Comparison of ENCODE assay signal across 9 mouse cellular contexts in genomic region chr2:27496391-27497028, GRCm38 (mm10). TPM values are rescaled to one million over a fixed set of nuclear protein-coding genes. Genes with fewer than 3 reads are reported as not detected.
A peak's percentile ranks its signal among the peaks of the same experiment; 100 is the strongest.
DNase-seq lines count a peak whose midpoint lies in the region; ATAC-seq and TF ChIP-seq lines count a peak whose summit lies in the region.
"Had no signal": no experiment of that assay in that cellular context is flagged by ENCODE, and none has a peak within 500 bp of the region (broad histone marks: within the 10 kb centered on the region; RNA-seq: fewer than 3 reads in every experiment).

No protein-coding gene starts in this region.

- ATAC-seq in kidney, postnatal 0 days (replicated peaks; ENCODE audit: low FRiP score, low read depth), result no peak
- no peak for ATAC-seq in forebrain, embryonic 11.5 days (replicated peaks; ENCODE audit: low FRiP score)
- no peak for ATAC-seq in liver, embryonic 12.5 days
- ATAC-seq: Patski had no signal

- 46% methylated on average over 23 of the region's 23 CpGs for WGBS in kidney, postnatal 0 days
- WGBS in forebrain, embryonic 11.5 days, result 27% methylated on average over 23 of the region's 23 CpGs
- 67% methylated on average over 23 of the region's 23 CpGs for WGBS in liver, embryonic 12.5 days (ENCODE audit: insufficient replicate concordance)

- H3K9ac ChIP-seq in kidney, postnatal 0 days (ENCODE audit: low read depth, low read length), result peak overlapping the region; percentile 35; the same call in 1 of the 2 replicates
- H3K9ac ChIP-seq in forebrain, embryonic 11.5 days (ENCODE audit: low read length), result peak overlapping the region; percentile 32
- no peak overlapping the region for H3K9ac ChIP-seq in liver, embryonic 12.5 days

- H3K4me2 ChIP-seq in kidney, postnatal 0 days (ENCODE audit: low read length), result peak overlapping the region; percentile 49
- H3K4me2 ChIP-seq in forebrain, embryonic 11.5 days (ENCODE audit: low read depth, low read length, severe bottlenecking), result peak overlapping the region; percentile 57
- peak overlapping the region; percentile 37 for H3K4me2 ChIP-seq in liver, embryonic 12.5 days

- peak overlapping the region; percentile 26 for H3K4me3 ChIP-seq in kidney, postnatal 0 days (replicated peaks; ENCODE audit: low read depth, low read length)
- peak overlapping the region; percentile 18 for H3K4me3 ChIP-seq in forebrain, embryonic 11.5 days (ENCODE audit: low read depth, low read length)
- peak overlapping the region; percentile 15; the same call in 1 of the 2 replicates for H3K4me3 ChIP-seq in liver, embryonic 12.5 days

- H3K27ac ChIP-seq in kidney, postnatal 0 days, result peak overlapping the region; percentile 70; the same call in 1 of the 2 replicates
- no peak overlapping the region for H3K27ac ChIP-seq in forebrain, embryonic 11.5 days (ENCODE audit: low read depth, low read length)
- H3K27ac ChIP-seq in liver, embryonic 12.5 days, result no peak overlapping the region

- H3K4me1 ChIP-seq in kidney, postnatal 0 days (replicated peaks; ENCODE audit: insufficient read depth, low read length), result no peaks in the 10 kb centered on the region
- 0 out of 2 replicates have a peak, but pooled peaks cover 2% of the 10 kb centered on the region for H3K4me1 ChIP-seq in forebrain, embryonic 11.5 days (replicated peaks; ENCODE audit: control insufficient read depth, insufficient read depth, low read length)
- no peaks in the 10 kb centered on the region for H3K4me1 ChIP-seq in liver, embryonic 12.5 days

- H3K9me3 ChIP-seq in kidney, postnatal 0 days (replicated peaks; ENCODE audit: low read length), result no peaks in the 10 kb centered on the region
- H3K9me3 ChIP-seq in forebrain, embryonic 11.5 days (ENCODE audit: control insufficient read depth, low read length), result no peaks in the 10 kb centered on the region
- H3K9me3 ChIP-seq in liver, embryonic 12.5 days (replicated peaks), result peaks cover 27% of the 10 kb centered on the region

- H3K27me3 ChIP-seq in kidney, postnatal 0 days (ENCODE audit: insufficient read depth, low read length), result no peaks in the 10 kb centered on the region
- H3K27me3 ChIP-seq in forebrain, embryonic 11.5 days (ENCODE audit: control insufficient read depth, insufficient read depth, low read length), result no peaks in the 10 kb centered on the region
- no peaks in the 10 kb centered on the region for H3K27me3 ChIP-seq in liver, embryonic 12.5 days (replicated peaks)
- H3K27me3 ChIP-seq: Patski had no signal

- H3K36me3 ChIP-seq in kidney, postnatal 0 days (ENCODE audit: insufficient read depth, low read length), result no peaks in the 10 kb centered on the region
- no peaks in the 10 kb centered on the region for H3K36me3 ChIP-seq in forebrain, embryonic 11.5 days (ENCODE audit: control insufficient read depth, insufficient read depth, low read length)
- 0 out of 2 replicates have a peak, but pooled peaks cover 2% of the 10 kb centered on the region for H3K36me3 ChIP-seq in liver, embryonic 12.5 days

- TF ChIP-seq CTCF in kidney, postnatal 0 days (IDR thresholded peaks at IDR 0.05; ENCODE audit: low read depth), result no peak

- DNase-seq in kidney, postnatal 0 days (ENCODE audit: low spot score), result peak; percentile 67
- no peak for DNase-seq in kidney, postnatal 36 days
- DNase-seq in forebrain, embryonic 11.5 days (ENCODE audit: low spot score), result peak; percentile 71
- peak; percentile 34 for DNase-seq in retina, postnatal 7 days (ENCODE audit: low read depth, low spot score)
- no peak for DNase-seq in gastrocnemius, adult 8-10 months (ENCODE audit: low spot score in 2 of 2)
- no peak for DNase-seq in cerebellum, postnatal 4 days (ENCODE audit: low spot score in 2 of 2)
- no peak for DNase-seq in right cerebral cortex, postnatal 4 days

RNA-seq across cellular contexts. Expression of gene Brd3, which starts 11.0 kb away (rescaled TPM):
- polyA plus RNA-seq in kidney, postnatal 0 days (2015; fragmentation: Nextera tagmentation; extraction: Ambion mirVana), result 85.4 and 91.4 TPM in 2 replicates
- 188 and 191 TPM in 2 replicates for polyA plus RNA-seq in forebrain, embryonic 11.5 days (2014; fragmentation: Nextera tagmentation; extraction: Ambion mirVana)
- polyA plus RNA-seq in liver, embryonic 12.5 days (2016; fragmentation: Nextera tagmentation; extraction: Ambion mirVana), result 38.5 and 39.0 TPM in 2 replicates
- 10 to 100 TPM; 19.4 to 29.0 (median 24.9) TPM for total RNA-seq in gastrocnemius, adult 8-10 months (2022)

RNA-seq across cellular contexts. Expression of gene Wdr5, which starts 18.4 kb away (rescaled TPM):
- 43.0 and 46.6 TPM in 2 replicates for polyA plus RNA-seq in kidney, postnatal 0 days (2015; fragmentation: Nextera tagmentation; extraction: Ambion mirVana)
- polyA plus RNA-seq in forebrain, embryonic 11.5 days (2014; fragmentation: Nextera tagmentation; extraction: Ambion mirVana), result 74.5 and 84.0 TPM in 2 replicates
- 47.2 and 47.3 TPM in 2 replicates for polyA plus RNA-seq in liver, embryonic 12.5 days (2016; fragmentation: Nextera tagmentation; extraction: Ambion mirVana)
- 10 to 100 TPM; 15.4 to 19.7 (median 17.1) TPM for total RNA-seq in gastrocnemius, adult 8-10 months (2022)

RNA-seq across cellular contexts. Expression of gene Brd3os, which starts 54.4 kb away (rescaled TPM):
- polyA plus RNA-seq in kidney, postnatal 0 days (2015; fragmentation: Nextera tagmentation; extraction: Ambion mirVana), result 10.2 TPM in 2 replicates
- polyA plus RNA-seq in forebrain, embryonic 11.5 days (2014; fragmentation: Nextera tagmentation; extraction: Ambion mirVana), result 14.4 and 16.0 TPM in 2 replicates
- 1.3 and 1.4 TPM in 2 replicates for polyA plus RNA-seq in liver, embryonic 12.5 days (2016; fragmentation: Nextera tagmentation; extraction: Ambion mirVana)
- total RNA-seq in gastrocnemius, adult 8-10 months (2022), result 1 to 10 TPM in 1 of 4 experiments, under 1 TPM in 3; 0.70 to 1.2 (median 0.82) TPM

Comparison
In these comparisons a context has a peak if more than half of its experiments do, and no peak if none do; other contexts are left out.
1. DNase-seq: peak in kidney, postnatal 0 days (single experiment), forebrain, embryonic 11.5 days (single experiment) and retina, postnatal 7 days (single experiment); none in kidney, postnatal 36 days (0 of 2), gastrocnemius, adult 8-10 months (0 of 2), cerebellum, postnatal 4 days (0 of 2) and right cerebral cortex, postnatal 4 days (single experiment).
2. Peak in every context shown above with its lines, with median percentiles within 50 percentile points of each other: H3K4me2 ChIP-seq and H3K4me3 ChIP-seq.